Mouse (Mus musculus) forebrain, embryonic 15.5 days (tissue): ENCODE data around the gene Ank3. TPM values are rescaled to one million over a fixed set of nuclear protein-coding genes. Genes with fewer than 3 reads are reported as not detected.

Source experiments
- ATAC-seq: fragments of 200-750 bp; cut with Nextera tagmentation; replicated peaks from 2 replicates; pipeline ENCODE4 v1.8.0; 2017; ENCODE audit warnings: mild to moderate bottlenecking, moderate TSS enrichment, moderate library complexity
- H3K27ac ChIP-seq: fragments of 300-500 bp; sonication (generic); replicated peaks from 2 replicates; pipeline ENCODE4 v1.5.1; 2015; ENCODE audit warnings: mild to moderate bottlenecking, inconsistent platforms
- H3K27me3 ChIP-seq: fragments of 300-500 bp; sonication (generic); 2 replicates; pipeline ENCODE4 v1.6.1; 2015; ENCODE audit warnings: inconsistent platforms
- H3K36me3 ChIP-seq: fragments of 300-500 bp; sonication (generic); 2 replicates; pipeline ENCODE4 v1.6.1; 2015; ENCODE audit warnings: mild to moderate bottlenecking, inconsistent platforms
- H3K4me1 ChIP-seq: fragments of 300-500 bp; sonication (generic); 2 replicates; pipeline ENCODE4 v1.6.1; 2015; ENCODE audit warnings: inconsistent platforms
- H3K4me2 ChIP-seq: fragments of 300-500 bp; sonication (generic); replicated peaks from 2 replicates; pipeline ENCODE4 v1.6.1; 2015; ENCODE audit warnings: mild to moderate bottlenecking, inconsistent platforms
- H3K4me3 ChIP-seq: fragments of 300-500 bp; sonication (generic); 2 replicates; pipeline ENCODE4 v1.5.1; 2015; ENCODE audit warnings: mild to moderate bottlenecking, inconsistent platforms
- H3K9ac ChIP-seq: fragments of 300-500 bp; sonication (generic); replicated peaks from 2 replicates; pipeline ENCODE4 v1.6.1; 2015; ENCODE audit warnings: mild to moderate bottlenecking, inconsistent platforms
- H3K9me3 ChIP-seq: fragments of 300-500 bp; sonication (generic); 2 replicates; pipeline ENCODE4 v1.6.1; 2016; ENCODE audit warnings: inconsistent platforms
- WGBS: fragments of 180-500 bp; shearing (Covaris S2); methylation state at CpG from one replicate; pipeline ENCODE4 v1.1.7; 2015; ENCODE audit warnings: mixed read lengths; 5-methylcytosine and 5-hydroxymethylcytosine counted together
- polyA plus RNA-seq: library from polyadenylated mRNA; unstranded; fragments of >200 nt; fragmentation: Nextera tagmentation; extraction: Ambion mirVana; gene quantifications from 2 replicates; pipeline ENCODE4 v1.2.1, GENCODE M21; 2015

Ank3 gene
- polyA plus RNA-seq, 1 experiment from 2014 or later = 91.2 TPM

DNA sequence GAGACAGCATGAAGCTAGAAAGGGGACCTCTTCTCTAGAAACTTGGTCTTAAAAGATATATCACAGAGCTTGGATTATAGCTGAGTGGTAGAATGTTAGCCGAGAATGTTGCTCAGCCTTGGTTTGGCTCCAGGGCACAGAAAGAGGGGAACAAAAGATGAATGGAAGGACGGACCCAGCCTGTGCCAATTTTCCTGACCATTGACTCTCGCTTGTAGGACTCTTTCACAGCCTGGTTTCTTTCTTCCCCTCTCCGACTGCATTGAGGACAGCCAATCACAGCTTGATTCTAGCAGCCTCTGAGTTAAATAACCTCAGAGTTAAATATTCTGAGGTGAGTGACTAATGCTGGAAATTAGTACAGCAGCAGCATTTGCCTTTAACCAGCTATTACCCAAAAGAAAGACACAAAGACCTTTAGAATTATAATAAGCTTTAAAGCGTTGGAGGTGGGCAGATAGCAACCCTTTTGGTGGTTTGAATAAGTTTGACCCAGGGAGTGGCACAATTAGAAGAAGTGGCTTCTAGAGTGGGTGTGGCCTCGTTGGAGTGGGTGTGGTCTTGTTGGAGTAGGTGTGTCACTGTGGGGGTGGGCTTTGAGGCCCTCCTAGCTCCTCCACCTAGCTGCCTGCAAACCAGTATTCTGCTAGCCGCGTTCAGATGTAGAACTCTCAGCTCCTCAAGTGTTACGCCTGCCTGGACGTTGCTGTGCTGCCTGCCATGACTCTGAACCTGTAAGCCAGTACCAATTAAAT lies 24.6 kb upstream of the Ank3 start:
- Histone ChIP-seq H3K27me3 (no peaks in the 10 kb centered on the region), H3K9ac (no peak overlapping the region), H3K4me2 (no peak overlapping the region), H3K36me3 (no peaks in the 10 kb centered on the region), H3K9me3 (no peaks in the 10 kb centered on the region), H3K4me3 (no peak overlapping the region), H3K27ac (no peak overlapping the region), H3K4me1 (no peaks in the 10 kb centered on the region)
- 45% methylated on average over 10 of the region's 10 CpGs for WGBS
- no peak for ATAC-seq

DNA sequence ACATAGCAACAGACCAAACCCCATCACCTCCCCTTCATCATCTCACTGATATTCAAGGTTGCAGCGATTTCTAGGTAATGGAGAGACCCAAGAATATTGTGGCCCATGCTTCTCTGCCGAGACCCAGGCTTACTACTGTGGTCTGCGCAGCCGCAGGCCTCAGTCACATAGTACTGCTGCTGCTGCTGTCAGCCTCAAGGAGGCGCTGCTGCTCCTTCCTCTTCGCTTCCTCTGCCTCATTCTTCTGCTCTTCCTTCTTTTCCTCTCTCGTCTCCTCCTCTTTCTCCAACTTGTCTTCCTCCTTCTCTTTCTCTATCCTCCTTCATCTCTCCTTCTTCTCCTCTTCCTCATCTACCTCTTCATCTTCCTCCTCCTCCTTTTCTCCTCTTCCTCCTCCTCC lies 23.4 kb upstream of the Ank3 start:
- Histone ChIP-seq H3K27me3 (no peaks in the 10 kb centered on the region), H3K36me3 (no peaks in the 10 kb centered on the region), H3K4me3 (no peak overlapping the region), H3K9ac (no peak overlapping the region), H3K4me1 (no peaks in the 10 kb centered on the region), H3K9me3 (no peaks in the 10 kb centered on the region), H3K4me2 (no peak overlapping the region), H3K27ac (no peak overlapping the region)
- ATAC-seq = no peak
- WGBS = 63% methylated on average over 7 of the region's 7 CpGs

DNA sequence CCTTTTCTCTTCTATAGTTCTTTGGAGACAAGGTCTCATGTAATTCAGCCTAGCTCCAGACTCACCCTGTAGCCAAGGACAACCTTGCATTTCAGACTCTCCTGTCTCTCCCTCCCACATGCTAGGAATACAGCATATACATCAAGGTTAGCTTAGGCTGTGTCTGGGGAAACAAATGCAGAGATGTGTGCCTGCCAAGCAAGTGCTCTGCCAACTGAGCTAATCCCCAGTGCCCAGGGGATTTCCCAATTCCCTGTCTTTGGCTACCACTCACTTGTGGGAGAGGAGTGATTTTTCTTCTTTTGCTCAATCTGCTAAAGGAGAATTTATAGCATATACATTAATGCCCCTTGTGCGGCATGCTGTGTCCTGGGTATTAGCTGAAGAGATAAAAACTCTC lies 15.4 kb upstream of the Ank3 start:
- Histone ChIP-seq H3K27me3 (no peaks in the 10 kb centered on the region), H3K9ac (no peak overlapping the region), H3K36me3 (no peaks in the 10 kb centered on the region), H3K4me2 (no peak overlapping the region), H3K9me3 (no peaks in the 10 kb centered on the region), H3K4me1 (no peaks in the 10 kb centered on the region), H3K27ac (no peak overlapping the region), H3K4me3 (no peak overlapping the region)
- no peak for ATAC-seq
- WGBS = 82% methylated on average over 1 of the region's 1 CpGs

DNA sequence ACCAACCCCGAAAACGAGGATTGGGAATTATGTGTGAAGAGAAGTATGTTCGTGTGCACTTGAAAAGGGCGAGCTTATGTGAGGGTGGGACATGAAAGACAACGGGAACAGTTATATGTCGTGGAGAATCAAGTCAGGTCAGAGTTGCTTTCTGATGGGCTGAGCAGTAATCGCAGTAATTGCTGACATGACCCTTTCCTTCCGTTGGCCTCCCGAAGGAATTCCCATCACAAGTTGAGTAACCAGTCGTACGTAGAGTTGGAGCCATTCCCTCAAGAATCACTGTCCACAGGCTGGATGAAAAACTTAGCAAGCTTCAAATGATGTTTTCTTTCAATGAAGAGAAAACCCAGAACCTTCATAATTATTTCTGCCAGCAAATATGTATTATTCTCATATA lies 13.9 kb upstream of the Ank3 start:
- ATAC-seq = no peak

DNA sequence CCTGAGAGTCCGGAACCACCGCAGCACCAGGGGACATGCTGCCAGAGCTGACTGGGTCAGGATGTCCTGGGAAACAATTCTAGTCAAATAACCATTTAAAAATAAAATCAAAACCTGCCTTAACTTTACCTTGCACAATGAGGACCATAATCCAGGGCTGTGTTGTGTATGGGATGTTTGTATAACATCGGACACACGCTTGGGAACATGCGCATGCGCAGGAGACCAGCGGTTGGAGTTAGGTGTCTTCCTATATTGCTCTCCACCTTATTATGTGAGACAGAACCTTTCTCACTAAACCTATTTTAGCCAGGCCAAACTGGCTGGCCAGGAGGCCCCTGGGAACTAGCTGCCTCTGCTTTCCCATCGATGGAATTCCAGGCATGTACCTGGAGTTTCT lies 13.4 kb upstream of the Ank3 start:
- H3K27me3 ChIP-seq = no peaks in the 10 kb centered on the region
- H3K4me2 ChIP-seq = no peak overlapping the region
- no peaks in the 10 kb centered on the region for H3K9me3 ChIP-seq
- H3K27ac ChIP-seq = no peak overlapping the region
- H3K36me3 ChIP-seq = no peaks in the 10 kb centered on the region
- no peak overlapping the region for H3K9ac ChIP-seq
- H3K4me1 ChIP-seq = no peaks in the 10 kb centered on the region
- no peak overlapping the region for H3K4me3 ChIP-seq
- WGBS = 93% methylated on average over 8 of the region's 8 CpGs
- no peak for ATAC-seq

More for the DNA sequence above, 13.9 kb upstream of the Ank3 start:
- H3K4me2 ChIP-seq = no peak overlapping the region
- no peak overlapping the region for H3K9ac ChIP-seq
- H3K4me1 ChIP-seq = no peaks in the 10 kb centered on the region
- H3K36me3 ChIP-seq = no peaks in the 10 kb centered on the region
- H3K4me3 ChIP-seq = no peak overlapping the region
- H3K9me3 ChIP-seq = no peaks in the 10 kb centered on the region
- H3K27me3 ChIP-seq = no peaks in the 10 kb centered on the region
- 87% methylated on average over 11 of the region's 11 CpGs for WGBS
- H3K27ac ChIP-seq = no peak overlapping the region

DNA sequence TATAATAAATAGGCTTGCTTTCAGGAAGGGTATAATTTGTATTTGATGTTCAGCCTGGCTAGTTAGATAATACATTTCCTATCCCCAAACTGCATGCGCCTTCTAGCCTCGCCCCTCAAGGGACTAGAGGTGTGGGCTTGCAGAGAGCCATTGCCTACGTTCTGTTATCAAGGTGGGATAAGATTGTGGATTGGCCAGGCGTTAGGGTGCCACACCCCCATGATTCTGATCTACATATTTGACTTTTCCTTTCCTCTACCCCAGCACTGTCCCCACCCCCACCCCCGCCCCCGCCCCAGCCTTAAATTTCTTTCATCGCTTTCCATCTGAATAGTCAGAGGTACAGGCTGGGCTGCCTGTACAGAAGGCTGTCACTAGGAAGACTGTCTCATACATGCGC lies 11.8 kb upstream of the Ank3 start:
- no peaks in the 10 kb centered on the region for H3K36me3 ChIP-seq
- H3K27me3 ChIP-seq = no peaks in the 10 kb centered on the region
- no peak overlapping the region for H3K27ac ChIP-seq
- no peak overlapping the region for H3K4me3 ChIP-seq
- no peak overlapping the region for H3K9ac ChIP-seq
- no peaks in the 10 kb centered on the region for H3K4me1 ChIP-seq
- WGBS = 85% methylated on average over 8 of the region's 8 CpGs
- ATAC-seq = no peak
- H3K4me2 ChIP-seq = no peak overlapping the region
- H3K9me3 ChIP-seq = no peaks in the 10 kb centered on the region

DNA sequence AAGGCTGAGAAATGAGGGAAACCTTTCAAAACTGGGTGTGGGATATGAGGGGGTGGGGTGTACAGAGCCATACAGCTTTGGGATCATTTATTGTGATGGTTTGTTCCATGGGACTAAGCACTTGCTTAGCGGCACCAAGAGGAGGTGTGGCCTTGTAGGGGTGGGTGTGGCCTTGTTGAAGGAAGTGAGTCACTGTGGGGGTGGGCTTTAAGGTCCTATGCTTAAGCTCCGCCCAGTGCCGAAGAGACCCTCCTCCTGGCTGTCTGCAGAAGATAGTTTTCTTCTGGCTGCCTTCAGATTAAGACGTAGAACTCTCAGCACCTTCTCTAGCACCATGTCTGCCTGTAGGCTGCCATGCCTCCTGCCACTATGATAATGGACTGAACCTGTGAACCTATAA lies 9.1 kb upstream of the Ank3 start:
- no peaks in the 10 kb centered on the region for H3K27me3 ChIP-seq
- 90% methylated on average over 4 of the region's 4 CpGs for WGBS
- no peak overlapping the region for H3K9ac ChIP-seq
- H3K27ac ChIP-seq = no peak overlapping the region
- no peaks in the 10 kb centered on the region for H3K9me3 ChIP-seq
- H3K4me1 ChIP-seq = no peaks in the 10 kb centered on the region
- no peak overlapping the region for H3K4me3 ChIP-seq
- no peak for ATAC-seq
- H3K4me2 ChIP-seq = no peak overlapping the region
- no peaks in the 10 kb centered on the region for H3K36me3 ChIP-seq

DNA sequence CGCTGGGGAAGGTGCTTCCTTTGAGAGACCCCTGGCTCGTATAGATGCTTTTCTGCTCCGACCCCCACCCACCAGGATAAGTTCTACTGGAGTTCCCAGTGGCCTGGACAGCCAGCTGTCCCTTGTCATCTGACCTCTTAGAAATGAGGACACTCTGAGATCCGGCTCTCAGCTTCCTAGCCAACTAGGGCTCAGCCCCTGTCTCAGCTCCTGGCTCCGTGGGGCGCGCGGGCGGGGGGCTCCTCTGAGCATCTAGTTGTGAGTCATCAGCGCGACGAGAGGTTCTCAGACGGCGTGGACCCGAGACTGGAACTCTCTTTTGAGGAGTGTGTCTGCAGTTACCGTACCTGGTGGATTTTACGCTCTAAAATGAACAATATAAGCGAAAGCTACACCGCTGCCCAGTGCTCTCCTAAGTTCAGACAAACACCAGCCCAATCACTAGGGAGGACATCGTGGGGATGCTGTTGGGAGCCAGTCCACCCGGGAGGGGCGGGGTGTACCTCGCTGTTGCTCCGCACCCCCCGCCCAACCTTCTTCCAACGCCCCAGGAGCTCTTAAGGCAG lies 293 bp upstream of the Ank3 start:
- peak overlapping the region; percentile 59 for H3K4me3 ChIP-seq
- H3K27me3 ChIP-seq = peaks cover 38% of the 10 kb centered on the region
- under 1% methylated on average over 26 of the region's 26 CpGs for WGBS

DNA sequence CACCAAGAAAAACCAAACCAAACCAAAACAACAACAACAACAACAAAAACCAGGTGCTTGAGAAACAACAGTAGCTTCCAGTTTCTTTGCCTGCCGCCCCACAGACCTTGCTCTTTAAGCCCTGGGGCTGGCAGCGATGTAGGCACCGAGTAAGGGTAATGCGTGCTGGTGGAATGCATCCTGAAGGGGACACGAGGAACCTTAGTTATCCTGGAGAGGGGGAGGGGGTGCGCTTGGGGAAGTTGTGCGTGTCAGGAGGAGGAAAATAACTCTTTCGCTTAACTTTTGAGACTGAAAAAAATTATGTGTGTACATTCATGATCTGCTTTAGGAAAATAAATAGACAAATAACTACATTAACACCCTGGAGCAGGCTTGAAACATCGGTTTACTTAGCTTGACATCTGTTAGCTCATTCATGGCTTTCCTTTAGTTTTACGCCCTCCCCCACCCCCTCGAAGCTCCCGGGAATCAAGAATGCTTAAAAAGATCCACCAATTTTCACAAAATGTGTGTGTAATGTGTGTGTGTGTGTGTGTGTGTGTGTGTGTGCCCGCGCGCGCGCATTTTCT lies 1.3 kb downstream of the Ank3 start:
- Histone ChIP-seq H3K9me3 (no peaks in the 10 kb centered on the region), H3K4me1 (peaks cover 27% of the 10 kb centered on the region), H3K27ac (no peak overlapping the region), H3K9ac (0 out of 2 replicates have a peak overlapping the region, but pooled peaks have one; percentile 38), H3K4me2 (peak overlapping the region; percentile 98), H3K36me3 (no peaks in the 10 kb centered on the region), H3K27me3 (peaks cover 38% of the 10 kb centered on the region), H3K4me3 (peak overlapping the region; percentile 59)
- 3% methylated on average over 17 of the region's 17 CpGs for WGBS
- no peak for ATAC-seq

More for the DNA sequence above, 293 bp upstream of the Ank3 start:
- Histone ChIP-seq H3K9ac (peak overlapping the region; percentile 38; the same call in 1 of the 2 replicates), H3K4me1 (peaks cover 27% of the 10 kb centered on the region), H3K36me3 (no peaks in the 10 kb centered on the region), H3K9me3 (no peaks in the 10 kb centered on the region), H3K27ac (no peak overlapping the region), H3K4me2 (peak overlapping the region; percentile 98)
- ATAC-seq = peak; percentile 53

DNA sequence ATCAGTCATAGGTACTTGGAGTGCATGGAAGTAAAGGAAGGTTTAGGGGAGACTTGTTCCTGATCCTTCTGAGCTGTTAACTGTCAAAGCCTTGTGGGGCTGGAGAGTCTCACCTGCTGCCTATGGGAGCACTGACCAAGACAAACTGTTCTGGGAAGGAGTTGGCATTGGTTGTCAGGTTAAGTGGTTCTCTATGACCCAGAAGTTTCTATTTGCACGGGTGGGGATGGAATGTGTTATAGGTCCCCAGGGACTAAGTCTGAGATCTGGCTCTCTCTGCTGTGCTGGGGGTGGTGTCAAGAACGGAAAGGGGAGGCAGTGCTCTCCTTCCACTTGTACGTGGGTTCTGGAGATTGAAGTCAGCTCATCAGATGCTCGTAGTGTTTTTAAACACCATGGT lies 6.9 kb downstream of the Ank3 start:
- H3K4me1 ChIP-seq = peaks cover 2% of the 10 kb centered on the region
- no peak for ATAC-seq
- no peak overlapping the region for H3K4me3 ChIP-seq
- no peak overlapping the region for H3K27ac ChIP-seq
- H3K27me3 ChIP-seq = peaks cover 7% of the 10 kb centered on the region; the same call in 1 of the 2 replicates
- no peaks in the 10 kb centered on the region for H3K9me3 ChIP-seq
- H3K4me2 ChIP-seq = no peak overlapping the region
- H3K36me3 ChIP-seq = no peaks in the 10 kb centered on the region
- 81% methylated on average over 4 of the region's 4 CpGs for WGBS
- no peak overlapping the region for H3K9ac ChIP-seq

DNA sequence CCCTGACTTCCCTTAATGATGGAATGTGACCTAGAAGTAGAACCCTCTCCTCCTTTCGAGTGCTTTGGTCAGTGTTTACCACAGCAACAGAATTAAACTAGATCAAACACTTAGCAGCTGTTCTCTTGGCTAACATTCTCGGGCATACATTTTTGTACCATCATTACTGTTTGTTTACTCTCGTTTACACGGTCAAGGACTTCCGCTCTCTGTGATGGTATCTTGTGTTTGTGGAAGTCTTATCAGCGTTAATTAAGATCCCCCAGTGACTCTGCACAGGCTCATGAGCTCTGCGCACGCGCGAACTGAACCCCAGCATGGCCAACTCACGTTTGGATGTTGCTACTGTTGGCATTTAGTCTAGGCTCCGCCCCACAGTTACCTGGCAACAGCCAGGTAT lies 16.3 kb downstream of the Ank3 start:
- no peak overlapping the region for H3K9ac ChIP-seq
- no peaks in the 10 kb centered on the region for H3K27me3 ChIP-seq
- ATAC-seq = no peak
- no peak overlapping the region for H3K27ac ChIP-seq
- no peaks in the 10 kb centered on the region for H3K9me3 ChIP-seq
- no peaks in the 10 kb centered on the region for H3K4me1 ChIP-seq
- no peaks in the 10 kb centered on the region for H3K36me3 ChIP-seq
- H3K4me3 ChIP-seq = no peak overlapping the region
- no peak overlapping the region for H3K4me2 ChIP-seq
- WGBS = 62% methylated on average over 12 of the region's 12 CpGs

DNA sequence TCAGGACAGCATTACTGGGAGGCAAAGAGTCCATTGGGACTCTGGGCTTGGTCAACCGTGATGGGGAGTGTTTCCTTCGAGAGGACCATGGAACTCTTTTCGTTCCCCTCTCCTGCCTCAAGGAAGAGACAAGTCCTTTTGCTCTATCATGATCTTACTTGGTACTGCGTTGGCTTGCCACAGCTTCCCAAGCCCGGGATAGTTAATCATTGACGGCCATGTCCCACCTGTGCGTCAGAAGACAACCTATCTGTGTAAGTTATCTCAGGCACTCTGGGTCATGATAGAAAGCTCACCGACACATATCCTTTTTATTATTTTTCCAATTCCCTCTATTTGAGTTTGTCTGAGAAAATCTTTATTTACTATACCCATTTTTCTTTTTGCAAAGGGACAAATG lies 20.1 kb downstream of the Ank3 start:
- Histone ChIP-seq H3K4me2 (no peak overlapping the region), H3K36me3 (no peaks in the 10 kb centered on the region), H3K9me3 (no peaks in the 10 kb centered on the region), H3K4me3 (no peak overlapping the region), H3K9ac (no peak overlapping the region), H3K27ac (no peak overlapping the region), H3K27me3 (no peaks in the 10 kb centered on the region), H3K4me1 (no peaks in the 10 kb centered on the region)
- no peak for ATAC-seq
- WGBS = 90% methylated on average over 8 of the region's 8 CpGs
